Mouse (Mus musculus) lung, adult 2 months (tissue): ENCODE results near the gene Abcb11.

Experiments used
- CTCF ChIP-seq: fragments of 200-500 bp; IDR thresholded peaks from 2 replicates; pipeline ENCODE4 v1.5.1; 2011; ENCODE audit warnings: mild to moderate bottlenecking, low read length, control low read depth; ENCODE audit not compliant: insufficient read depth
- POLR2A ChIP-seq: fragments of 200-500 bp; IDR thresholded peaks from 2 replicates; pipeline ENCODE4 v1.6.1; 2011; ENCODE audit warnings: low read depth, mild to moderate bottlenecking, control low read depth, low read length, borderline replicate concordance; ENCODE audit errors: extremely low read depth

DNA sequence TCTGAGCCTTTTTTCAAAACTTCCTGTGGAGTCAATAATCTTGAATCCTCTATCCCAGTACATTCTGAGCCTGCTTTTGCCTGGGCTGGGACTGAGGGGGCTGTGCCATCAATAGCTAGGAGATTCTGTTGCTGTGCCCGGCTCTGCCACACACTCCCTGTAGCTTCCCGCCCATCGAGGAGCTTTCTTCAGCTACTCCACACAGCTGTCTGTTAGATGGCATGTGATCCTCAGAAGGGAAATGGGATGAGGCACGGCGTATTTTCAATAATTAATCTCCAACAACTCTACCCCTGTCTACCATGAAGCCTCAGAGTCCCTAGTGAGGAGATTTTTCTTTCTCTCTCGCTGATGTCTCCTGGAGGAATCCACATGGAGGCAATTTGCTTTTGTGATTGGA is 113.8 kb downstream of the Abcb11 start:
- no peak for TF ChIP-seq POLR2A
- no peak for TF ChIP-seq CTCF
